Mouse (Mus musculus): Measurements from ENCODE around the gene Zbtb46. TPM values are rescaled to one million over a fixed set of nuclear protein-coding genes. Genes with fewer than 3 reads are reported as not detected.

The Zbtb46 gene
- polyA plus RNA-seq, 1 experiment from 2014 or later, result 22.2 TPM

DNA sequence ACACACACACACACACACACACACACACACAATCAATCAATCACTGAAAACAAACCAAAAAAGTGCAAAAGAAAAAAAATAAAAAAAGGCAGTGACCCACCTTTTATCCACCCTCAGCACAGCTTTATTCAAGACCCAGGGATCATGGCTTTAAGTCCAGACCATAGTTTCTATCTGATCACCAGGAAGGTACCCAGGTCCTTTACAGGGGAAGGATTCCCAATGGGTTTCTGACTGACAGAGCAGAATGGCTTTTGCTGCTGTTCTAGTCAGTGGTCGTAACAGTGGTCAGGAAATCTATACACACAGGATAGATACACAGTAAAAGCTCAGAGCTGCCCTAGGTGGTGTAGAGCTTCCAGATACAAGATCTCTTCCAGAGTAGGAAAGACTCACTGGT is 26.5 kb upstream of the Zbtb46 start:
- H3K36me3 ChIP-seq, result no peaks in the 10 kb centered on the region
- no peaks in the 10 kb centered on the region for H3K9me3 ChIP-seq
- no peak overlapping the region for H3K4me3 ChIP-seq
- H3K27ac ChIP-seq, result no peak overlapping the region
- no peak for DNase-seq (ENCODE audit: low spot score)
- 31% methylated on average over 1 of the region's 1 CpGs for WGBS
- no peaks in the 10 kb centered on the region for H3K27me3 ChIP-seq (ENCODE audit: insufficient read depth, poor library complexity, severe bottlenecking)
- peaks cover 29% of the 10 kb centered on the region for H3K4me1 ChIP-seq (replicated peaks)

DNA sequence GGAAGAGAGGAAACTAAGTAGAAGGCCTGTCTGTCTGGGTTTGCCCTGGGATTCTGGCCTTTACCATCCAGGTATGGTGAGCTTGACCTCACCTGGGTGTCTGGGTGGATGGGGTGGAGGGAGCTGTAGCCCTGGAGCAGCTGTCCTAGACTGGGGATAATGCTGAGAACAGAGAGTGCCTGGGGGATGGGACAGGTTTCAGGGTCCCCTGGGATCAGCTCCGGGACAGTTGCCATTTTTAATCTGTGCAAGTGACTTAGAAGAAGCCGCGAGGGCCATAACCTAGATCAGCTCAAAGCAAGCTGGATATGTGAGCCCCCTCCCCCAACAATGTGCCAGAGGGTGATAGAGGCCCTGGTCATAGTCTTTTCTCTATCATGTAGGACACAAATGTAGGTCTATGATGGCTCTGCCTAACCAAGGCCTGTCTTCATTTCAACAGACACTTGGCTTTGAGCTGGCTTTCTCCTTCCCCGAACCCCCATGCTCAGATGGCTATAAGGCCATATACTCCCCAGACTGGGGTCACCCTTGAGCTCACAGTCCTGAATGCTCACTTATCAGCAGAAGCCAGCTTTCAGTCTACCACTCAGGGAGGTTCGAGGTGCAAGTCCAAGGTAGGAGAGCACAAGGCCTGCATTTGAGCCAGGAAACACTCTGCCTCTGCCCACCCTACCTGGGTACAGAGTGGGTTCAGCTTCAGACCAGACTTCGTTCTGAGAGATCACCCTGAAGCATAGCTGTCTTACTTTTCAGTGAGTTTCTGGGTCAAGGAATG is 25.4 kb upstream of the Zbtb46 start:
- H3K9me3 ChIP-seq, result no peaks in the 10 kb centered on the region
- 79% methylated on average over 6 of the region's 6 CpGs for WGBS
- DNase-seq (ENCODE audit: low spot score), result no peak
- H3K27ac ChIP-seq, result no peak overlapping the region
- H3K36me3 ChIP-seq, result no peaks in the 10 kb centered on the region
- no peak overlapping the region for H3K4me3 ChIP-seq
- H3K4me1 ChIP-seq (replicated peaks), result peaks cover 29% of the 10 kb centered on the region
- H3K27me3 ChIP-seq (ENCODE audit: insufficient read depth, poor library complexity, severe bottlenecking), result no peaks in the 10 kb centered on the region

DNA sequence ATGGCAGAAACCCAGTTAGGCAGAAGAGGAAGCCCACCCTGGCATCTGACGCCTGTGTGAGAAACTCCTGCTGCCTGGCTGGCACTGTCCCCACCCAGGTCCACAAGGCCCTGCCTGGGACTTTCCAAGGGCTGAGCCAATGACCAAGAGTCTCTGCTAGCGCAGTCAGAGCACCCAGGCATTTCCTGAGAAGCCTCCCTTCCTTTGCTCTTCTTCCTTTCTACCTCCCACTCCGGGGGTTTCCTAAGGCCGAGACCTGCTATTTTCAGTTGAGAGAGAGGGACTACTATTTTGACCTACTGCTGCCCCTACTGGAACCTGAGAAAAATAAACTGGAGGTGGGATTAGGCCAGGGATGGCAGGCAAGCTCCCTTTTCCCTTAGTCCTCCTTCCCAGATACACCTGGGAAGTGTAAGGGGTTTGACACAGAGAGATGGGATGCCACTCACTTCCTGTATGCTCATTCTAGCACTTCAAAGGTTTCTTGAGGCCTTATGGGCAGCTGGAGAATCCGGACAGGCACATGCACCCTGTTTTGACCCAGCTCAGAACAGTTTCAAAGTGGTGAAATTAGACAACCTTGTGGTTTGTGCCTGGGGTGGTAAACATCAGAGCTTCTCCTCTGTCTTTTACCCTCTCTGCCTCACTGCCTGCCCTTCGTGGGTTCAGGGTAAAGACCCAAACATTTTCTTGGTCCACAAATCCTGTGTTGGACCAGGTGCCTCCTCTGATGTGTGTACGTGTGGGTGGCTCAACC is 24.5 kb upstream of the Zbtb46 start:
- Histone ChIP-seq H3K27ac (peak overlapping the region; percentile 59; the same call in 1 of the 2 replicates), H3K9me3 (no peaks in the 10 kb centered on the region), H3K27me3 (ENCODE audit: insufficient read depth, poor library complexity, severe bottlenecking) (no peaks in the 10 kb centered on the region), H3K4me3 (no peak overlapping the region), H3K36me3 (no peaks in the 10 kb centered on the region), H3K4me1 (replicated peaks) (peaks cover 29% of the 10 kb centered on the region)
- DNase-seq (ENCODE audit: low spot score), result no peak
- 33% methylated on average over 7 of the region's 7 CpGs for WGBS

DNA sequence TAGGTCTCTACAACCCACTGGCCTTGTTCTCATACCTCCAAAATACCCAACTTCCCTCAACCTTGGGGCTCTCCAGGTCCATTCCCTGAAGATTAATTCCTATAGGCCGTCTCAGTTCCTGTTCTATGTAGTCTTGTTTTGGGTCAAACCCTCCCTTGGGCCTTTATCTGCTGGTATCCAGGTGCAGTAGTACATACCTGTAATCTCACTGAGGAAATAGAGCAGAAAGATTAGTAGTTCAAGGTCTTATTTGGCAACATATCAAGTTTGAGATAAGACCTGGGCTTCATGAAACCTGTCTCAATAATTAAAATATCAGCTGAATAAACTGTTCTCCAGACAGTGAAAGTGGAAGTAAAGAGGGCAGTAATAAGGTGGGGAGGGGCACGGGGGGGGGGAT is 23.9 kb upstream of the Zbtb46 start:
- peaks cover 26% of the 10 kb centered on the region for H3K4me1 ChIP-seq (replicated peaks)
- no peaks in the 10 kb centered on the region for H3K27me3 ChIP-seq (ENCODE audit: insufficient read depth, poor library complexity, severe bottlenecking)
- H3K27ac ChIP-seq, result peak overlapping the region; percentile 59; the same call in 1 of the 2 replicates
- no peak overlapping the region for H3K4me3 ChIP-seq
- WGBS, result 57% methylated on average over 2 of the region's 2 CpGs
- H3K36me3 ChIP-seq, result no peaks in the 10 kb centered on the region
- DNase-seq (ENCODE audit: low spot score), result no peak
- H3K9me3 ChIP-seq, result no peaks in the 10 kb centered on the region

DNA sequence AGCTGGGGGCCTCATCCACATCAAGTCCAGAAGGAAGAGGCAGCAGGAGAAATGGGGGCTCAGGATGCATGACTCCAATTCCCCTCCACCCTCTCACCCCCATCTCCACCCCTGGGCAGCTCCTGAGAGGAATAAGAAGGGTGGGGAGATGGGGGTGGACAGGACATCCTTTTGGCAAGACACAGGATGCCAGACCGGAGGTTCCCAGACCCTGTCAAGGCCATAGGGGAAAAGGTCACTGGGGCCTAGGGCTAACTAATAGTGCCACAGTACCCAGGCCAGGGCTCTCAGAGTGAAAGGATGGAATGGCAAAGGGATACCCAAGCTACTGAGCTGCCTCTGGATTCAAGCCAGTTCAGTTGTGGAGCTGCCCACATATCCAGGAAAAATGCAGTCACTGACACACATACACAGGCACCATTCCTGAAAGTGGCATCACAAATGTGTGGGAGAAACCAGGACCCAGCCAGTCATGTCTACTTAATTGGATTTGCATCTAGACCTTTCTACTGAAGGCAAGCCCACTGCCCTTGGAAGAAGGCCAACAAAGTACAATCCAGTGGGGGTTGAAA is 13.1 kb upstream of the Zbtb46 start:
- H3K4me3 ChIP-seq, result no peak overlapping the region
- H3K27me3 ChIP-seq (ENCODE audit: insufficient read depth, poor library complexity, severe bottlenecking), result no peaks in the 10 kb centered on the region
- no peaks in the 10 kb centered on the region for H3K36me3 ChIP-seq
- H3K4me1 ChIP-seq (replicated peaks), result peaks cover 4% of the 10 kb centered on the region; the same call in 1 of the 2 replicates
- 56% methylated on average over 1 of the region's 1 CpGs for WGBS
- DNase-seq (ENCODE audit: low spot score), result no peak
- no peak overlapping the region for H3K27ac ChIP-seq
- no peaks in the 10 kb centered on the region for H3K9me3 ChIP-seq

DNA sequence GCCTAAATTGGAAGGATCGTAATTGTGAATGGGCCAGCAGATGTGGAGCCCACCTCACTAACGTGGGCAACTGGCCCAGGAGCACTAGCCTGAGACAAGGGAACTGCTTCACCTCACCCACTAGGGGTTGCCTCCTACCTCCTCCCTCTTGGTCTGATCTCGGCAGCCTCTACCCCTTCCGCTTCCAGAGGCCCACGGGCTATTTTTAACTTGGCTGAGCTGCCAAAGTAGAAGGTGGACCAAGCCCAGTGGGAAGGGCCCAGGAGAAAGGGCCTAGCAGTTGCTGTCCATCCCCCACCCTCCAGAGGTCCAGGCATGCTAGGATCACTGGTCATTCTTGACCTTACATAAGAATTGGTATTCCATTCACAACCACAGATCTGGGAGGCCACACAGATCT is 12.0 kb upstream of the Zbtb46 start:
- H3K9me3 ChIP-seq, result no peaks in the 10 kb centered on the region
- no peak overlapping the region for H3K4me3 ChIP-seq
- no peak for DNase-seq (ENCODE audit: low spot score)
- 64% methylated on average over 5 of the region's 5 CpGs for WGBS
- no peak overlapping the region; the same call in 1 of the 2 replicates for H3K27ac ChIP-seq
- peaks cover 4% of the 10 kb centered on the region; the same call in 1 of the 2 replicates for H3K4me1 ChIP-seq (replicated peaks)
- no peaks in the 10 kb centered on the region for H3K36me3 ChIP-seq
- H3K27me3 ChIP-seq (ENCODE audit: insufficient read depth, poor library complexity, severe bottlenecking), result no peaks in the 10 kb centered on the region

DNA sequence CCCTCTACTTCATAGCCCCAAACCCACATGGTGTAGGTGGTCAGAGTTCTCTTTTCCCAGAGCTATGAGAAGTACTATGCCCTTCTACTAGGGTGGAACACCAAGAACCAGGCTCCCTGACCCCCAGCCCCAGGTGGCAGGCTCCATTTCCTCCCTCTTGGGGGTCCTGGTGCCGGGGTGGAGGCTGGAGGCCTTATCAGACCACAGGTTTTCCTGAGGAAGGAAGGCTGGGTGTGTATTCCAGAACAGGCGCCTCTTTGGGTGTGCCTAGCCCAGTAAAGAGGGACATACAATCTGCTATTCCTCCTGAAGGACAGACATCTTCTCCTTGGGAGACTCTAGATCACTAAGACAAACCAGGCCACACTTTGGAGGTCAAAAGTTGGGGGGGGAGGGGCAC is 11.1 kb upstream of the Zbtb46 start:
- H3K27me3 ChIP-seq (ENCODE audit: insufficient read depth, poor library complexity, severe bottlenecking), result no peaks in the 10 kb centered on the region
- no peak overlapping the region for H3K27ac ChIP-seq
- H3K4me3 ChIP-seq, result no peak overlapping the region
- H3K36me3 ChIP-seq, result no peaks in the 10 kb centered on the region
- no peaks in the 10 kb centered on the region for H3K9me3 ChIP-seq
- WGBS, result 62% methylated on average over 2 of the region's 2 CpGs
- peaks cover 4% of the 10 kb centered on the region; the same call in 1 of the 2 replicates for H3K4me1 ChIP-seq (replicated peaks)
- no peak for DNase-seq (ENCODE audit: low spot score)

DNA sequence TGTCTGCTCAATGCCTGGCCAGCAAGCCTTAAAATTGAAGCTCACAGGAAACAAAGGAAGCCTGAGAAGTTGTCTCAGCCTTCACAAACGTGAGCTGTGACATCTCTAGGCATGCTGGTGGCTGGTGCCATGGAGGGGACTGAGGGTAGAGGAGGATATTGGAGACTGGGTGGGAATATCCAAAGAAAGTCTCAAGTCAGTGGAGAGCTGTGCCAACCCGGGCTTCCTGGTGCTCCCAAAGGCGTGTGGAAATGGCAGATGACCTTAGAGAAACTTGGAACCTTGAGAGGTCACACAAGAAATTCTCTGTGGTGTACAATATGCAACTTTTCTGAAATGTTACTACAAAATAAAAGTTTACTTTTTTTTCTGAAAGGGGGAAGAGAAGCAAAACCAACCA is 6.2 kb upstream of the Zbtb46 start:
- no peak overlapping the region for H3K27ac ChIP-seq
- H3K4me1 ChIP-seq (replicated peaks), result peaks cover 23% of the 10 kb centered on the region
- 58% methylated on average over 3 of the region's 3 CpGs for WGBS
- H3K36me3 ChIP-seq, result no peaks in the 10 kb centered on the region
- 0 out of 2 replicates have a peak, but pooled peaks cover 3% of the 10 kb centered on the region for H3K27me3 ChIP-seq (ENCODE audit: insufficient read depth, poor library complexity, severe bottlenecking)
- no peak for DNase-seq (ENCODE audit: low spot score)
- H3K9me3 ChIP-seq, result no peaks in the 10 kb centered on the region
- H3K4me3 ChIP-seq, result no peak overlapping the region

DNA sequence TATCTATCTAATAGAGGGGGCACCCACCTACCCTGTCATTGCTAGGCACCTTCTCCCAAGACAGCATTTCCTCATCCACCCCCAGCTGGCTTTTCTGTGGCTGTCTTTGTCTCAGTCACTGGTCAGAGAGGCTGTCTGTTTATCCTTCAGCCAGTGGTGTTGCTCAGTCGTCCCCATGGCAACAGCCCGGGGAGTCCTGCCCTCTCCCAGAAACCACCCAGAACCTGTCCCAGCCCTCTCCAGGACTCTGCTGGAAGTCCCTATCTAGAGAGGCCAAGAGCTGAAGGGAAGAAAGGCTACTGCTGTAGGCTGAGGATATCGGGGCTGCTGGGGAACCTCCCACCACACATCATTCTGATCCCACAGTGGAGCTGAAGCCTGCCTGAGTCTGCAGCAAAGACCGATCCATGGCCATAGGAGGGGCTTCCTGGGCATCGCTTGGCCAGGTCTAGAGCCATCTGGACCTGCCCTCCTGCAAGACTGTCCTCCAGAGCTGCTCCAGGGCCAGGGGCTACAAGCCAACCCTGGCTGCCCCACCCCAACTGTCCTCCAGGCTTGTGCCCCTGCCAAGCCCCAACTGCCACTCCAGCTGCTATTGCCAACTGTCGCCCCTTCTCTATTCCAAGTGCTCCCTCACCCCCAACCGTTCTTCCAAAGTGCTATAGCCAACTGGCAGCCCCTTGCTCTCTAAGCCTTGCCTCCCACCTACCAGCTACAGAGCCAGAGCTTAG is 3.9 kb upstream of the Zbtb46 start:
- DNase-seq (ENCODE audit: low spot score), result peak; percentile 50
- peak overlapping the region; percentile 37; the same call in 1 of the 2 replicates for H3K27ac ChIP-seq
- H3K4me1 ChIP-seq (replicated peaks), result peaks cover 38% of the 10 kb centered on the region
- peak overlapping the region; percentile 21; the same call in 1 of the 2 replicates for H3K4me3 ChIP-seq
- H3K9me3 ChIP-seq, result no peaks in the 10 kb centered on the region
- H3K27me3 ChIP-seq (ENCODE audit: insufficient read depth, poor library complexity, severe bottlenecking), result 0 out of 2 replicates have a peak, but pooled peaks cover 3% of the 10 kb centered on the region
- H3K36me3 ChIP-seq, result no peaks in the 10 kb centered on the region
- 43% methylated on average over 7 of the region's 7 CpGs for WGBS

DNA sequence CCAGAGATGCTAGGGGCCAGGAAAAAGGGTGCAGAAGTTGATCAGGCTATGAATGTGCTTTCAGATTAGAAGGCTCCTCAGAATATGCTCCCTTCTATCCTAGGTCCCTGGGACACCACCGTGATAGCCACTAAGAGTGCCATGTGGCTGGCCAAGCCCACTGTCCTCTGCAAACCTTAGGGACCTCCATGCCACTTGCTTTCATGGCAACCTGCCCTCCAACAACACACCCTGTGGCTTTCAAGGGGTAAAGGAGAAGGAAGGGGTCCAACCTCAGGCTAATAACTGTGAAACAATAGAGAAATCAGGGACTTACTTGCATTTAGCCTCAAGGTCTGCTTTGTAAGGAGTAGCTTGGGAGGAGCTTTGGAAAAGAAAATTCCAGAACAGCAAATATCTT is 3.4 kb upstream of the Zbtb46 start:
- peaks cover 43% of the 10 kb centered on the region for H3K4me1 ChIP-seq (replicated peaks)
- no peaks in the 10 kb centered on the region for H3K36me3 ChIP-seq
- H3K27ac ChIP-seq, result 0 out of 2 replicates have a peak overlapping the region, but pooled peaks have one; percentile 37
- peak overlapping the region; percentile 21; the same call in 1 of the 2 replicates for H3K4me3 ChIP-seq
- WGBS, result 91% methylated on average over 1 of the region's 1 CpGs
- no peaks in the 10 kb centered on the region for H3K9me3 ChIP-seq
- peaks cover 3% of the 10 kb centered on the region; the same call in 1 of the 2 replicates for H3K27me3 ChIP-seq (ENCODE audit: insufficient read depth, poor library complexity, severe bottlenecking)
- no peak for DNase-seq (ENCODE audit: low spot score)

DNA sequence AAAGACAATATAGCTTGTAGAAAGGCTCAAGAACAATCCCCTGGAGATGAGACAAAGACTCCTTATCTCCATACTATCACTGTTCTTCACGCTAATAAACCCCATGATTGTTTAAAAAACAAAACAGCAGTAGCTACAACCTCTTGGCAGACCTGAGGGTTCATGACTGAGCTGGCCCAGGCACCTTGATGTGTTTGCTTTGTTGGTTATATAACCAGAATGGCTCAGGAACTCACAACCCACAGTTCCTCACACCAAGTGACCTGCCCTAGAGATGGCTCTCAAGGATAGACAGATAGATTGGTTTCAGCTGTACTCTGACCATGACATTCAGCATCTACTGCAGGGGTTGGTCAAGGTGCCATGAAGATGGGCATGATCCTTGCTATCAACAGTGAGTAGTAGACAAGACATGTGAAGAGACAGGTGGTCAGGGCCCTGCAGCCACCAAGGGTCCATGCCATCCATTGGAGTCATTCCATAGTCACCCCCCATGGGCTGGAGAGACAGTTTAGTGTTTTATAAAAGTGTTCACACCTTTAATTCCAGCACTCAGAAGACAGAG is 2.4 kb upstream of the Zbtb46 start:
- H3K27me3 ChIP-seq (ENCODE audit: insufficient read depth, poor library complexity, severe bottlenecking), result peaks cover 10% of the 10 kb centered on the region
- no peak for DNase-seq (ENCODE audit: low spot score)
- no peaks in the 10 kb centered on the region for H3K36me3 ChIP-seq
- WGBS, result 93% methylated on average over 1 of the region's 1 CpGs
- no peak overlapping the region for H3K4me3 ChIP-seq
- no peak overlapping the region for H3K27ac ChIP-seq
- peaks cover 48% of the 10 kb centered on the region for H3K4me1 ChIP-seq (replicated peaks)
- no peaks in the 10 kb centered on the region for H3K9me3 ChIP-seq

Measured in hindbrain, embryonic 10.5 days (tissue).